Mouse (Mus musculus) stomach, embryonic 16.5 days (tissue): ENCODE measurements around the gene Capn12. TPM values are rescaled to one million over a fixed set of nuclear protein-coding genes. Genes with fewer than 3 reads are reported as not detected.
"Not testable (repeated sequence)": the region's sequence is repeated elsewhere in the genome, so short reads cannot be mapped to it uniquely, and the experiment has no call there.

Experiments
- ATAC-seq: fragments of 200-750 bp; cut with Nextera tagmentation; 2 replicates; pipeline ENCODE4 v1.8.0; 2017; ENCODE audit warnings: moderate number of reproducible peaks, moderate TSS enrichment; ENCODE audit not compliant: insufficient read depth, low FRiP score
- H3K27ac ChIP-seq: fragments of 300-500 bp; sonication (generic); 2 replicates; pipeline ENCODE4 v1.5.1; 2014; ENCODE audit warnings: low read length
- H3K27me3 ChIP-seq: fragments of 300-500 bp; sonication (generic); 2 replicates; pipeline ENCODE4 v1.6.1; 2014; ENCODE audit warnings: low read length, control low read depth, mixed read lengths; ENCODE audit not compliant: control insufficient read depth, insufficient read depth
- H3K36me3 ChIP-seq: fragments of 300-500 bp; sonication (generic); 2 replicates; pipeline ENCODE4 v1.6.1; 2014; ENCODE audit warnings: low read length; ENCODE audit not compliant: control insufficient read depth, insufficient read depth
- H3K4me1 ChIP-seq: fragments of 300-500 bp; sonication (generic); 2 replicates; pipeline ENCODE4 v1.6.1; 2014; ENCODE audit warnings: low read length, control low read depth, mixed read lengths; ENCODE audit not compliant: control insufficient read depth, insufficient read depth
- H3K4me2 ChIP-seq: fragments of 300-500 bp; sonication (generic); 2 replicates; pipeline ENCODE4 v1.6.1; 2014; ENCODE audit warnings: low read depth, low read length, mixed read lengths
- H3K4me3 ChIP-seq: fragments of 300-500 bp; sonication (generic); replicated peaks from 2 replicates; pipeline ENCODE4 v1.5.1; 2014; ENCODE audit warnings: mild to moderate bottlenecking, low read length
- H3K9ac ChIP-seq: fragments of 300-500 bp; sonication (generic); 2 replicates; pipeline ENCODE4 v1.6.1; 2014; ENCODE audit warnings: low read length
- H3K9me3 ChIP-seq: fragments of 300-500 bp; sonication (generic); replicated peaks from 2 replicates; pipeline ENCODE4 v1.6.1; 2016; ENCODE audit warnings: low read length, control low read depth; ENCODE audit not compliant: control insufficient read depth
- WGBS: fragments of 180-500 bp; shearing (Covaris S2); extraction: QIAGEN DNeasy Blood & Tissue Kit; methylation state at CpG from one replicate; pipeline ENCODE4 v1.1.7; 2014; 5-methylcytosine and 5-hydroxymethylcytosine counted together
- polyA plus RNA-seq: library from polyadenylated mRNA; unstranded; fragments of >200 nt; fragmentation: Nextera tagmentation; extraction: Ambion mirVana; gene quantifications from 2 replicates; pipeline ENCODE4 v1.2.1, GENCODE M21; 2015

The Capn12 gene
- polyA plus RNA-seq, 1 experiment from 2014 or later, result 0.59 TPM

DNA sequence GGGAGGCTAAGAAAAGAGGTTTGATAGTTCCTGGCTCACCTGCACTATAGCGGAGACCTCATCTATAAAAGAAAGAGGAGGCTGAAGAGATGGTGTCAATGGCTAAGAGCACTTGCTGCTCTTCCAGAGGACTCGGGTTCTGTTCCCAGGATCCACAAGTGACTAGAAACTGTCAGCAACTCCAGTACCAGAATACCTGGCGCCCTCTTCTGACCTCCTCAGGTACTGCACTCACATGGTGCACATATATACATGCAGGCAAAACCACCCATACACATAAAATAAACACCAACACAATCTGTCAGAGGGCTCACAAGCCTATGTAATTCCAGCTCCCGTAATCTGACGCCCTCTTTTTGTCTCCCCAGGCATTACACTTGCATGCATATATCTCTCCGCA, 20.3 kb upstream of the Capn12 start:
- H3K4me3 ChIP-seq, result no peak overlapping the region
- no peak for ATAC-seq
- H3K27ac ChIP-seq, result no peak overlapping the region
- H3K9me3 ChIP-seq, result peaks cover 3% of the 10 kb centered on the region; the same call in 1 of the 2 replicates
- H3K27me3 ChIP-seq, result no peaks in the 10 kb centered on the region
- no peak overlapping the region for H3K4me2 ChIP-seq
- peaks cover 20% of the 10 kb centered on the region for H3K4me1 ChIP-seq
- 86% methylated on average over 6 of the region's 6 CpGs for WGBS
- no peak overlapping the region for H3K9ac ChIP-seq
- H3K36me3 ChIP-seq, result no peaks in the 10 kb centered on the region

GRCm38 (mm10) chr7:28862817-28863499, 18.3 kb upstream of the Capn12 start:
- Histone ChIP-seq H3K4me2 (no peak overlapping the region), H3K9me3 (peaks cover 3% of the 10 kb centered on the region; the same call in 1 of the 2 replicates), H3K4me1 (peaks cover 30% of the 10 kb centered on the region), H3K27ac (peak overlapping the region; percentile 31; the same call in 1 of the 2 replicates), H3K4me3 (no peak overlapping the region), H3K27me3 (no peaks in the 10 kb centered on the region), H3K36me3 (no peaks in the 10 kb centered on the region), H3K9ac (no peak overlapping the region)
- 63% methylated on average over 15 of the region's 15 CpGs for WGBS
- ATAC-seq, result no peak

DNA sequence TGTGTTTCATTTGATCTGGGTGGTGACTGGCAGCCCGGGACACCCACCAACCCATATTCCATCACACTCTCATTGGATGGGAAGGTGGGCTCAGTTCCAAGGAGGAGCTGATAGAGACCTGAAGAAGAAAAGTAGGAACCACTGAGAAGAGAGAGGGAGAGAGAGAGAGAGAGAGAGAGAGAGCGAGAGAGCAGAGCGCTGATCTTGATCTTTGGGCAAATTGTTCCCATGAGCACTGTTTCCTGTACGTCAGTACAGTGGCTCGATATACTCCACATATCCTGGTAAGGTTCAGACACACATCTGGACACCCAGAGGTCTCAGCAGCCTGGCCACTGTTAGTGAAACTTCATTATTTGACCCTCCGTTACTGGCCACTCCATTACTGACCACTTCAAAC, 17.7 kb upstream of the Capn12 start, which contains the start of gene Lgals7:
Gene Lgals7 (plus strand): TSS at position 314 of the 400 bp plus-strand sequence.
- no peaks in the 10 kb centered on the region for H3K36me3 ChIP-seq
- peaks cover 30% of the 10 kb centered on the region for H3K4me1 ChIP-seq
- peaks cover 3% of the 10 kb centered on the region; the same call in 1 of the 2 replicates for H3K9me3 ChIP-seq
- peak within 1 kb of the TSS; percentile 31; the same call in 1 of the 2 replicates for H3K27ac ChIP-seq
- peak within 1 kb of the TSS; percentile 13; the same call in 1 of the 2 replicates for H3K4me2 ChIP-seq
- WGBS, result 84% methylated on average over 6 of the region's 6 CpGs
- no peaks in the 10 kb centered on the region for H3K27me3 ChIP-seq
- no peak for ATAC-seq
- no peak within 1 kb of the TSS for H3K4me3 ChIP-seq
- peak within 1 kb of the TSS; percentile 28; the same call in 1 of the 2 replicates for H3K9ac ChIP-seq

DNA sequence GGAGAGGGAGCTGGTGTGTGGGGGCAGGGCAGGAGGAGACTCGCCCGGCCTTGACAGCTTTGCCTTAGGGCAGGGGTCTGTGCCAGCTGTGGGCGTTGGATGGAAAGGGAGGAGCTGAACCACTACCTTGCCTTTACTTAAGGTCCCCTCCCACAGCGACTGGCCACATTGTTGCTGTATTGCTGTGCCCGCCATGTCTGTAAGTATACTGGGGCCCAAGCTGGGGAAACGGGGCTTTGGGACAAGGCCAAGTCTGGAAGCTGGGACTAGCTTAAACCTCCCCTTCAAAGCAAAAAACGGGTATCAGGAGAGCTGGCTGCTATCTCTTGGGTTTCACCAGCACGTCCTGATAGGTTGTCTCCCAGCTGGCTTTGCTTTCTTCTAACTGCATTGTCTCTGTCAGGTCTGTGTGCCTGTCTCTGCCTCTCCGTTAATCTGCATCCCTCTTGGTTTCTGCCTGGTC, 16.9 kb upstream of the Capn12 start:
- Histone ChIP-seq H3K9ac (peak overlapping the region; percentile 28; the same call in 1 of the 2 replicates), H3K27ac (peak overlapping the region; percentile 31; the same call in 1 of the 2 replicates), H3K4me3 (no peak overlapping the region), H3K4me1 (peaks cover 30% of the 10 kb centered on the region), H3K4me2 (peak overlapping the region; percentile 13; the same call in 1 of the 2 replicates), H3K36me3 (no peaks in the 10 kb centered on the region), H3K9me3 (peaks cover 3% of the 10 kb centered on the region; the same call in 1 of the 2 replicates), H3K27me3 (no peaks in the 10 kb centered on the region)
- WGBS, result 33% methylated on average over 9 of the region's 9 CpGs
- ATAC-seq, result no peak

DNA sequence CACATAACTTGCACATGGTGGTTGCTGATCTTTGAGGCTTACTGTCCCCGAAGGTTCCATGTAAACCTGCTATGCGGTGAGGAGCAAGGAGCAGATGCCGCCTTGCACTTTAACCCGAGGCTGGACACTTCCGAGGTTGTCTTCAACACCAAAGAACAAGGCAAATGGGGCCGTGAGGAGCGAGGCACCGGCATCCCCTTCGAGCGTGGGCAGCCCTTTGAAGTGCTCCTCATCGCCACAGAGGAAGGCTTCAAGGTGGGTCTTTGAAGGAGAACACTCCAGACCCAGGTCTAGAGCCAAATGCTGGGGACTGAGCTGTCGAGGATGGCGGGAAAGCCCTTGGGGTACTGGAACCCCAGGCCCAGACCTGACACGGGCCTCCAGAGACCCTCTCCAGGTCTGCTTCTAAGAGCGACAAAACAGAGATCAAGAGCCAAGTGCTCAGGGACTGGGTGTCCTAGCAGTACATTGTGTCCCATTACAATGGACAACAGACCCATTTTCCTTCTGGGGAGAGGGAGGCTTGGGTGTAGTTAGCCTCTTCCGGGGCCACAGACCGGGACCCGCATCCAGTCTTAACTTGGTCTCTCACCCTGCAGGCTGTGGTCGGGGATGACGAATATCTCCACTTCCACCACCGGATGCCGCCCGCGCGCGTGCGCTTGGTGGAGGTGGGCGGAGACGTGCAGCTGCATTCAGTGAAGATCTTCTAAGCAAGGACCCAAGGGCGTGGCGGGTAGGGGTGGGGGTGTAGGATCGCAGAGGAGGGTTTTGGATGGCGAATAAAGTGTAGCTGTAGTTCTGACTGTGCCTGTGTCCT, 15.5 kb upstream of the Capn12 start:
- peak overlapping the region; percentile 61 for H3K27ac ChIP-seq
- ATAC-seq, result peak; percentile 84
- peaks cover 30% of the 10 kb centered on the region for H3K4me1 ChIP-seq
- H3K27me3 ChIP-seq, result no peaks in the 10 kb centered on the region
- H3K9me3 ChIP-seq, result peaks cover 3% of the 10 kb centered on the region; the same call in 1 of the 2 replicates
- WGBS, result 36% methylated on average over 33 of the region's 33 CpGs
- no peaks in the 10 kb centered on the region for H3K36me3 ChIP-seq
- H3K9ac ChIP-seq, result peak overlapping the region; percentile 56
- peak overlapping the region; percentile 56 for H3K4me2 ChIP-seq
- H3K4me3 ChIP-seq, result peak overlapping the region; percentile 26

GRCm38 (mm10) chr7:28866769-28867507, 14.3 kb upstream of the Capn12 start:
- Histone ChIP-seq H3K9ac (peak overlapping the region; percentile 61; the same call in 1 of the 2 replicates), H3K4me2 (no peak overlapping the region), H3K4me3 (no peak overlapping the region), H3K9me3 (no peaks in the 10 kb centered on the region), H3K27ac (peak overlapping the region; percentile 62; the same call in 1 of the 2 replicates), H3K4me1 (peaks cover 30% of the 10 kb centered on the region), H3K27me3 (no peaks in the 10 kb centered on the region), H3K36me3 (no peaks in the 10 kb centered on the region)
- 89% methylated on average over 28 of the region's 28 CpGs for WGBS
- no peak for ATAC-seq

- Histone ChIP-seq H3K4me1 (peaks cover 30% of the 10 kb centered on the region), H3K4me2 (peak overlapping the region; percentile 38), H3K27ac (peak overlapping the region; percentile 62; the same call in 1 of the 2 replicates), H3K4me3 (0 out of 2 replicates have a peak overlapping the region, but pooled peaks have one; percentile 15), H3K9ac (peak overlapping the region; percentile 61; the same call in 1 of the 2 replicates)
- not testable (repeated sequence) for H3K36me3 ChIP-seq, H3K27me3 ChIP-seq, H3K9me3 ChIP-seq
- peak; percentile 30; the same call in 1 of the 2 replicates for ATAC-seq
- 26% methylated on average over 23 of the region's 23 CpGs for WGBS
Observed at GRCm38 (mm10) chr7:28867508-28868340, 13.5 kb upstream of the Capn12 start.
